Mouse (Mus musculus): ENCODE data around the gene Dtnbp1.

GRCm38 (mm10) chr13:44915382-44915781 is 86.6 kb downstream of the Dtnbp1 start:
- TF ChIP-seq CTCF (IDR thresholded peaks at IDR 0.05; ENCODE audit: low read depth, low read length) = no peak
- no peak for TF ChIP-seq POLR2A (IDR thresholded peaks at IDR 0.05; ENCODE audit: borderline replicate concordance, low read depth, low read length)

Data from bone marrow macrophage, adult 2 months (primary cell).